Mouse (Mus musculus) adrenal gland, adult 10 weeks (tissue): ENCODE results near the gene Crtap. TPM values are rescaled to one million over a fixed set of nuclear protein-coding genes. Genes with fewer than 3 reads are reported as not detected.

Source experiments
- polyA plus RNA-seq: library from polyadenylated mRNA; stranded (reverse); fragments of 350-450 nt; fragmentation: Illumina TruSeq; extraction: RNeasy Lipid Tissue Mini Kit (QIAGEN cat#74804); gene quantifications from one replicate; pipeline ENCODE4 v1.2.3, GENCODE M21; 2014; ENCODE audit warnings: low read depth, low replicate concordance

Crtap gene
- polyA plus RNA-seq: 83.7 TPM

GRCm38 (mm10) chr9:114389905-114390748 lies at the start of gene Crtap:
TSS of gene Crtap (minus strand) at chr9:114390675.

GRCm38 (mm10) chr9:114400949-114401684 lies 10.6 kb upstream of the Crtap start, which contains the start of the genes Glb1 and Tmppe:
TSS of gene Glb1 (plus strand) at chr9:114401076.
TSS of gene Tmppe (plus strand) at chr9:114401105.

GRCm38 (mm10) chr9:114329855-114330254 lies 60.6 kb downstream of the Crtap start, which contains the start of gene Bcl2a1c:
TSS of gene Bcl2a1c (plus strand) at chr9:114330135.

Other genes starting within 250 kb of the Crtap start
- gene Bcl2a1c, start 60.5 kb downstream of the Crtap start, polyA plus RNA-seq: not detected
- gene Glb1, start 10.4 kb upstream of the Crtap start, polyA plus RNA-seq: 11.9 TPM
- 0.93 TPM for gene Tmppe, start 10.4 kb upstream of the Crtap start, polyA plus RNA-seq
- gene Ccr4, start 114.2 kb upstream of the Crtap start, polyA plus RNA-seq: not detected
- gene C130032M10Rik, start 125.0 kb upstream of the Crtap start, polyA plus RNA-seq: not detected
- not detected for gene Trim71, start 173.7 kb upstream of the Crtap start, polyA plus RNA-seq
- 38.6 TPM for gene Cnot10, start 249.5 kb upstream of the Crtap start, polyA plus RNA-seq